Mouse (Mus musculus) MEL (cell line): ENCODE measurements around the gene Pgls. TPM values are rescaled to one million over a fixed set of nuclear protein-coding genes. Genes with fewer than 3 reads are reported as not detected.

Source experiments
- DNase-seq: peaks from one replicate; pipeline ENCODE4 v3.0.0; 2011; ENCODE audit warnings: low read depth, low spot score
- H3K27ac ChIP-seq: 2 replicates; pipeline ENCODE4 v1.5.1; 2012; ENCODE audit warnings: low read depth, mild to moderate bottlenecking, control low read depth, low read length, moderate library complexity; ENCODE audit not compliant: control insufficient read depth
- H3K27me3 ChIP-seq, 2 experiments: fragments of 150-350 bp in 1 of 2; sonication (generic) in 1 of 2; 2 replicates each; pipeline ENCODE4 v1.6.1; 2012; ENCODE audit warnings: low read length in 2 of 2, mild to moderate bottlenecking in 2 of 2, improper control_type of control experiment in 1 of 2, moderate library complexity in 1 of 2; ENCODE audit not compliant: insufficient read depth in 2 of 2, control insufficient read depth in 1 of 2
- H3K36me3 ChIP-seq, 2 experiments: 2 replicates each; pipeline ENCODE4 v1.6.1; 2012 to 2014; ENCODE audit warnings: low read length in 2 of 2, improper control_type of control experiment in 1 of 2, inconsistent platforms in 1 of 2, mild to moderate bottlenecking in 1 of 2; ENCODE audit not compliant: insufficient read depth in 2 of 2, control insufficient read depth in 1 of 2
- H3K4me1 ChIP-seq, 2 experiments: fragments of 150-350 bp in 1 of 2; sonication (generic) in 1 of 2; 2 replicates each; pipeline ENCODE4 v1.6.1; 2012; ENCODE audit warnings: low read length in 2 of 2, improper control_type of control experiment in 1 of 2, mild to moderate bottlenecking in 1 of 2; ENCODE audit not compliant: insufficient read depth in 2 of 2, control insufficient read depth in 1 of 2
- H3K4me3 ChIP-seq, 2 experiments: fragments of 150-350 bp in 1 of 2; sonication (generic) in 1 of 2; 2 replicates each; pipeline ENCODE4 v1.5.1; 2012; ENCODE audit warnings: low read depth in 2 of 2, low read length in 2 of 2, mild to moderate bottlenecking in 2 of 2, moderate library complexity in 2 of 2, control low read depth in 1 of 2, improper control_type of control experiment in 1 of 2; ENCODE audit not compliant: control insufficient read depth in 1 of 2, insufficient read depth in 1 of 2
- H3K79me2 ChIP-seq: 2 replicates; pipeline ENCODE4 v1.6.1; 2012; ENCODE audit warnings: mild to moderate bottlenecking, low read length, moderate library complexity; ENCODE audit not compliant: control insufficient read depth, poor library complexity, insufficient read depth
- H3K9ac ChIP-seq: 2 replicates; pipeline ENCODE4 v1.6.1; 2012; ENCODE audit warnings: low read depth, mild to moderate bottlenecking, control low read depth, low read length, moderate library complexity; ENCODE audit not compliant: control insufficient read depth, poor library complexity, severe bottlenecking
- H3K9me3 ChIP-seq: fragments of 150-350 bp; sonication (generic); replicated peaks from 2 replicates; pipeline ENCODE4 v1.6.1; 2012; ENCODE audit warnings: mild to moderate bottlenecking, low read length, improper control_type of control experiment, moderate library complexity; ENCODE audit not compliant: insufficient read depth
- CHD1 ChIP-seq: IDR thresholded peaks from 2 replicates; pipeline ENCODE4 v1.6.1; 2012; ENCODE audit warnings: low read depth, mild to moderate bottlenecking, inconsistent platforms, low read length, improper control_type of control experiment
- CTCF ChIP-seq, 3 experiments: IDR thresholded peaks in 2 of 3; conservative IDR thresholded peaks in 1 of 3; 2 replicates each; pipeline ENCODE4 v1.5.1; 2011 to 2012; ENCODE audit warnings: low read length in 3 of 3, low read depth in 2 of 3, mild to moderate bottlenecking in 2 of 3, improper control_type of control experiment in 1 of 3, inconsistent platforms in 1 of 3, mixed read lengths in 1 of 3, moderate library complexity in 1 of 3; ENCODE audit not compliant: control insufficient read depth in 1 of 3, insufficient read depth in 1 of 3, poor library complexity in 1 of 3, severe bottlenecking in 1 of 3
- E2F4 ChIP-seq: IDR thresholded peaks from 2 replicates; pipeline ENCODE4 v1.6.1; 2011; ENCODE audit warnings: low read depth, low read length, improper control_type of control experiment, borderline replicate concordance
- ELF1 ChIP-seq: IDR thresholded peaks from 2 replicates; pipeline ENCODE4 v1.6.1; 2014; ENCODE audit warnings: low read depth, mild to moderate bottlenecking, inconsistent platforms, low read length, improper control_type of control experiment, moderate library complexity
- EP300 ChIP-seq, 2 experiments: IDR thresholded peaks; 2 replicates each; pipeline ENCODE4 v1.6.1; 2011; ENCODE audit warnings: improper control_type of control experiment in 2 of 2, low read length in 2 of 2, low read depth in 1 of 2, mild to moderate bottlenecking in 1 of 2
- ETS1 ChIP-seq: IDR thresholded peaks from 2 replicates; pipeline ENCODE4 v1.6.1; 2012; ENCODE audit warnings: low read depth, mild to moderate bottlenecking, inconsistent platforms, low read length, improper control_type of control experiment, moderate library complexity
- GABPA ChIP-seq: IDR thresholded peaks from 2 replicates; pipeline ENCODE4 v1.6.1; 2012; ENCODE audit warnings: low read depth, mild to moderate bottlenecking, inconsistent platforms, low read length, improper control_type of control experiment, moderate library complexity
- GATA1 ChIP-seq: IDR thresholded peaks from 2 replicates; pipeline ENCODE4 v1.6.1; 2011; ENCODE audit warnings: low read depth, low read length, improper control_type of control experiment
- HCFC1 ChIP-seq: IDR thresholded peaks from 2 replicates; pipeline ENCODE4 v1.6.1; 2012; ENCODE audit warnings: low read depth, mild to moderate bottlenecking, inconsistent platforms, low read length, improper control_type of control experiment, moderate library complexity
- JUND ChIP-seq: IDR thresholded peaks from 2 replicates; pipeline ENCODE4 v1.6.1; 2011; ENCODE audit warnings: low read depth, mild to moderate bottlenecking, improper control_type of control experiment, low read length
- KAT2A ChIP-seq: conservative IDR thresholded peaks from 2 replicates; pipeline ENCODE4 v1.6.1; 2012; ENCODE audit warnings: low read depth, low read length, improper control_type of control experiment, inconsistent platforms
- MAFK ChIP-seq: IDR thresholded peaks from 2 replicates; pipeline ENCODE4 v1.6.1; 2011; ENCODE audit warnings: low read depth, mild to moderate bottlenecking, low read length, improper control_type of control experiment, borderline replicate concordance
- MAX ChIP-seq: IDR thresholded peaks from 2 replicates; pipeline ENCODE4 v1.6.1; 2011; ENCODE audit warnings: low read length, improper control_type of control experiment
- MXI1 ChIP-seq: IDR thresholded peaks from 2 replicates; pipeline ENCODE4 v1.6.1; 2011; ENCODE audit warnings: mild to moderate bottlenecking, low read depth, low read length, improper control_type of control experiment
- MYB ChIP-seq: IDR thresholded peaks from 2 replicates; pipeline ENCODE4 v1.6.1; 2011; ENCODE audit warnings: mild to moderate bottlenecking, low read depth, low read length, improper control_type of control experiment
- MYC ChIP-seq: IDR thresholded peaks from 2 replicates; pipeline ENCODE4 v1.6.1; 2011; ENCODE audit warnings: low read depth, mild to moderate bottlenecking, low read length, improper control_type of control experiment, moderate library complexity
- NELFE ChIP-seq: IDR thresholded peaks from 2 replicates; pipeline ENCODE4 v1.6.1; 2011; ENCODE audit warnings: low read depth, low read length, improper control_type of control experiment
- NRF1 ChIP-seq: IDR thresholded peaks from 2 replicates; pipeline ENCODE4 v1.6.1; 2014; ENCODE audit warnings: low read depth, mild to moderate bottlenecking, inconsistent platforms, low read length, improper control_type of control experiment, moderate library complexity; ENCODE audit not compliant: poor library complexity, insufficient read depth, severe bottlenecking
- POLR2A ChIP-seq, 2 experiments: IDR thresholded peaks; 2 replicates each; pipeline ENCODE4 v1.6.1; 2011 to 2012; ENCODE audit warnings: low read length in 2 of 2, mild to moderate bottlenecking in 2 of 2, control low read depth in 1 of 2, improper control_type of control experiment in 1 of 2, low read depth in 1 of 2, moderate library complexity in 1 of 2; ENCODE audit not compliant: control insufficient read depth in 1 of 2, insufficient read depth in 1 of 2, poor library complexity in 1 of 2
- POLR2AphosphoS2 ChIP-seq: IDR thresholded peaks from 2 replicates; pipeline ENCODE4 v1.6.1; 2011; ENCODE audit warnings: low read length, improper control_type of control experiment
- POLR2AphosphoS5 ChIP-seq: IDR thresholded peaks from 2 replicates; pipeline ENCODE4 v1.6.1; 2012; ENCODE audit warnings: low read depth, borderline replicate concordance, mild to moderate bottlenecking, inconsistent platforms, low read length, moderate library complexity, mixed read lengths
- RAD21 ChIP-seq: IDR thresholded peaks from 2 replicates; pipeline ENCODE4 v1.6.1; 2011; ENCODE audit warnings: mild to moderate bottlenecking, low read depth, low read length, improper control_type of control experiment
- RCOR1 ChIP-seq: IDR thresholded peaks from 2 replicates; pipeline ENCODE4 v1.6.1; 2012; ENCODE audit warnings: low read depth, mild to moderate bottlenecking, inconsistent platforms, low read length, improper control_type of control experiment
- SIN3A ChIP-seq: IDR thresholded peaks from 2 replicates; pipeline ENCODE4 v1.6.1; 2012; ENCODE audit warnings: low read length, improper control_type of control experiment, inconsistent platforms
- TBP ChIP-seq: IDR thresholded peaks from 2 replicates; pipeline ENCODE4 v1.8.0; 2011; ENCODE audit warnings: low read depth, low read length, improper control_type of control experiment
- TCF12 ChIP-seq: IDR thresholded peaks from 2 replicates; pipeline ENCODE4 v1.6.1; 2014; ENCODE audit warnings: low read depth, mild to moderate bottlenecking, inconsistent platforms, low read length, improper control_type of control experiment, moderate library complexity
- USF1 ChIP-seq: IDR thresholded peaks from 2 replicates; pipeline ENCODE4 v1.6.1; 2014; ENCODE audit warnings: low read depth, mild to moderate bottlenecking, inconsistent platforms, low read length, improper control_type of control experiment, moderate library complexity
- USF2 ChIP-seq, 2 experiments: IDR thresholded peaks; 2 replicates each; pipeline ENCODE4 v1.6.1; 2011 to 2012; ENCODE audit warnings: improper control_type of control experiment in 2 of 2, low read length in 2 of 2, borderline replicate concordance in 1 of 2, inconsistent platforms in 1 of 2, low read depth in 1 of 2, mild to moderate bottlenecking in 1 of 2; ENCODE audit not compliant: insufficient read depth in 1 of 2
- ZC3H11A ChIP-seq: IDR thresholded peaks from 2 replicates; pipeline ENCODE4 v1.6.1; 2012; ENCODE audit warnings: low read depth, mild to moderate bottlenecking, inconsistent platforms, low read length, improper control_type of control experiment
- ZMIZ1 ChIP-seq: IDR thresholded peaks from 2 replicates; pipeline ENCODE4 v1.6.1; 2012; ENCODE audit warnings: low read depth, mild to moderate bottlenecking, inconsistent platforms, low read length, improper control_type of control experiment, moderate library complexity
- ZNF384 ChIP-seq: IDR thresholded peaks from 2 replicates; pipeline ENCODE4 v1.6.1; 2012; ENCODE audit warnings: low read depth, mild to moderate bottlenecking, inconsistent platforms, low read length, improper control_type of control experiment
- polyA plus RNA-seq, 2 experiments: library from polyadenylated mRNA; stranded (reverse) in 1 of 2; unstranded in 1 of 2; fragments of >175 nt in 1 of 2; fragments of >200 nt in 1 of 2; gene quantifications; 2 replicates each; pipeline versions ENCODE4 v1.2.1 to v1.2.4; 2012; ENCODE audit warnings: low replicate concordance in 2 of 2, low read depth in 1 of 2; ENCODE audit not compliant: insufficient read length in 2 of 2, insufficient read depth in 1 of 2, missing spikeins in 1 of 2
- total RNA-seq: library from RNA; depleted of rRNA; stranded (reverse); fragments of 300-350 nt; gene quantifications from 2 replicates; pipeline ENCODE4 v1.2.3, GENCODE M21; 2012

Pgls gene
- total and polyA plus RNA-seq, 3 experiments, result 225 to 257 TPM; not detected in 1

GRCm38 (mm10) chr8:71554644-71555043 lies 37.3 kb upstream of the Pgls start (continued):
- TF ChIP-seq ZC3H11A (no peak), RAD21 (no peak), KAT2A (no peak), SIN3A (no peak; the same call in 1 of the 2 replicates), CTCF (IDR thresholded peaks at IDR 0.05 in 2 of 3, conservative IDR thresholded peaks at IDR 0.05 in 1 of 3; ENCODE audit: control insufficient read depth in 1 of 3, insufficient read depth in 1 of 3, low read depth in 2 of 3, low read length in 3 of 3, poor library complexity in 1 of 3, severe bottlenecking in 1 of 3) (no peak), MXI1 (0 out of 2 replicates have a peak, but pooled peaks have one; percentile 10), MAX (no peak), E2F4 (no peak), ETS1 (0 out of 2 replicates have a peak, but pooled peaks have one; percentile 7), USF2 (IDR thresholded peaks at IDR 0.05; ENCODE audit: borderline replicate concordance in 1 of 2, insufficient read depth in 1 of 2, low read depth in 1 of 2, low read length in 2 of 2) (no peak), MAFK (no peak), MYB (no peak), JUND (no peak), TCF12 (0 out of 2 replicates have a peak, but pooled peaks have one; percentile 6), POLR2AphosphoS5 (no peak), ELF1 (no peak), POLR2AphosphoS2 (no peak), ZNF384 (no peak)

GRCm38 (mm10) chr8:71558071-71558957 lies 33.7 kb upstream of the Pgls start, which contains the start of gene Tmem221:
TSS of gene Tmem221 (minus strand) at chr8:71558871.
- Histone ChIP-seq H3K27me3 (no peaks in the 10 kb centered on the region), H3K36me3 (peaks cover 0 to 14% of the 10 kb centered on the region in 2 experiments; a peak in 2 of 4 replicates), H3K9ac (peak within 1 kb of the TSS; percentile 80), H3K9me3 (no peaks in the 10 kb centered on the region), H3K4me1 (peaks cover 9 to 32% of the 10 kb centered on the region in 2 experiments), H3K27ac (no peak within 1 kb of the TSS), H3K4me3 (peak within 1 kb of the TSS; percentile 74 to 97), H3K79me2 (no peaks in the 10 kb centered on the region)
- DNase-seq, result peak; percentile 59
- TF ChIP-seq E2F4 (no peak), ZC3H11A (no peak), NRF1 (no peak), ZNF384 (no peak), CTCF (IDR thresholded peaks at IDR 0.05 in 2 of 3, conservative IDR thresholded peaks at IDR 0.05 in 1 of 3; ENCODE audit: control insufficient read depth in 1 of 3, insufficient read depth in 1 of 3, low read depth in 2 of 3, low read length in 3 of 3, poor library complexity in 1 of 3, severe bottlenecking in 1 of 3) (no peak; a peak in 2 of 6 replicates), USF1 (no peak), GATA1 (no peak), POLR2AphosphoS2 (no peak), MAX (0 out of 2 replicates have a peak, but pooled peaks have one; percentile 16), MXI1 (peak; percentile 14; the same call in 1 of the 2 replicates), CHD1 (no peak), JUND (no peak), TBP (no peak), ZMIZ1 (0 out of 2 replicates have a peak, but pooled peaks have one; percentile 52), HCFC1 (0 out of 2 replicates have a peak, but pooled peaks have one; percentile 26), RCOR1 (no peak), POLR2A (IDR thresholded peaks at IDR 0.05; ENCODE audit: control insufficient read depth in 1 of 2, insufficient read depth in 1 of 2, low read depth in 1 of 2, low read length in 2 of 2, poor library complexity in 1 of 2) (peak; percentile 50 to 74; a peak in 2 of 4 replicates), MAFK (no peak), GABPA (no peak), ELF1 (no peak), EP300 (IDR thresholded peaks at IDR 0.05; ENCODE audit: low read depth in 1 of 2, low read length in 2 of 2) (no peak; a peak in 1 of 4 replicates), NELFE (peak; percentile 56; the same call in 1 of the 2 replicates), SIN3A (peak; percentile 17; the same call in 1 of the 2 replicates), MYC (no peak)
